Mouse (Mus musculus): Measurements from ENCODE around the gene Orai1.

DNA sequence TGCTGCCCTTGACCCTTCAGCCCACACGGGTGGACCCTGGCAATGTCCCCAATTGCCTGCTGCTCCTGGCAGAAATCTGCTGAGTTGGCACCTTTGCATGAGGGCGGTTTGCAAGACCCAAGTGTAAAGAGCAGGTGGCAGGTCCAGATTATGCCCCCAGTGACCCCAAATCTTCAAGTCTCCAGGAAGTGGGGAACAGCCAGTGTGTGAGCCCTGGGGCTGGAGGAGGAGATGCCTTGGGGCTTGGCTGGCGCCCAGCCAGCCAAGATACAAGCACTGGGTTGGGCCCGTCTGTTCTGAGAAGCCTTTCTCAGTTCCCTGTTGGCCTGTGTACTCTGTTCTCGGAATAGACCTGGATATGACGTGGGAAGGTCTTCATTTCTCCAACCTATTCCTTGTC is 12.6 kb downstream of the Orai1 start:
- TF ChIP-seq POLR2A (IDR thresholded peaks at IDR 0.05; ENCODE audit: extremely low read depth, insufficient read depth, low read length) (no peak), CTCF (IDR thresholded peaks at IDR 0.05; ENCODE audit: extremely low read depth, insufficient read depth, low read length) (no peak)

Data from cortical plate, adult 2 months (tissue).